Mouse (Mus musculus) ES-Bruce4 (cell line): ENCODE results near the gene Erbin.

ENCODE experiments used
- CTCF ChIP-seq: IDR thresholded peaks from one replicate; pipeline ENCODE4 v1.8.1; 2011; ENCODE audit warnings: low read depth, low read length
- POLR2A ChIP-seq: IDR thresholded peaks from one replicate; pipeline ENCODE4 v1.8.1; 2011; ENCODE audit warnings: low read length; ENCODE audit not compliant: insufficient read depth

GRCm38 (mm10) chr13:103963094-103963493 lies 42.8 kb upstream of the Erbin start:
- TF ChIP-seq CTCF (no peak), POLR2A (no peak)
